In genomic region chr2:129584905-129585304, GRCm38 (mm10) we compare ENCODE assay signal across 34 mouse cellular contexts. TPM values are rescaled to one million over a fixed set of nuclear protein-coding genes. Genes with fewer than 3 reads are reported as not detected.
DNase-seq lines count a peak whose midpoint lies in the region; ATAC-seq lines count a peak whose summit lies in the region.
"Had no signal": no experiment of that assay in that cellular context is flagged by ENCODE, and none has a peak within 500 bp of the region (broad histone marks: within the 10 kb centered on the region; RNA-seq: fewer than 3 reads in every experiment).

No protein-coding gene starts in this region.

- H3K4me1 ChIP-seq in forebrain, embryonic 12.5 days: peaks cover 26% of the 10 kb centered on the region
- H3K4me1 ChIP-seq in forebrain, embryonic 10.5 days: peaks cover 37% of the 10 kb centered on the region
- peaks cover 29% of the 10 kb centered on the region for H3K4me1 ChIP-seq in neural tube, embryonic 13.5 days (replicated peaks)
- peaks cover 14% of the 10 kb centered on the region for H3K4me1 ChIP-seq in neural tube, embryonic 15.5 days
- peaks cover 12% of the 10 kb centered on the region; the same call in 1 of the 2 replicates for H3K4me1 ChIP-seq in forebrain, embryonic 15.5 days
- peaks cover 11% of the 10 kb centered on the region for H3K4me1 ChIP-seq in heart, embryonic 12.5 days (replicated peaks)

- intact Hi-C loops in heart, postnatal 10 days (cut with DNase I): no loop called here

- ATAC-seq in forebrain, embryonic 12.5 days (ENCODE audit: low FRiP score): peak; percentile 44; the same call in 1 of the 2 replicates
- no peak for ATAC-seq in neural tube, embryonic 13.5 days (ENCODE audit: low read depth)
- no peak for ATAC-seq in neural tube, embryonic 15.5 days (ENCODE audit: low FRiP score)
- ATAC-seq in forebrain, embryonic 15.5 days (replicated peaks): 0 out of 2 replicates have a peak, but pooled peaks have one; percentile 35
- no peak for ATAC-seq in heart, embryonic 12.5 days (ENCODE audit: insufficient number of reproducible peaks, low FRiP score)
- ATAC-seq: intestine, postnatal 0 days had no signal

- no peak overlapping the region for H3K9ac ChIP-seq in forebrain, embryonic 12.5 days
- H3K9ac ChIP-seq in neural tube, embryonic 13.5 days: no peak overlapping the region
- no peak overlapping the region for H3K9ac ChIP-seq in neural tube, embryonic 15.5 days (replicated peaks)
- H3K9ac ChIP-seq in forebrain, embryonic 15.5 days (replicated peaks): no peak overlapping the region
- H3K9ac ChIP-seq in heart, embryonic 12.5 days: no peak overlapping the region
- H3K9ac ChIP-seq: embryonic facial prominence, embryonic 13.5 days; heart, embryonic 13.5 days; hindbrain, embryonic 12.5 days; hindbrain, embryonic 15.5 days had no signal

- H3K4me3 ChIP-seq in forebrain, embryonic 12.5 days (replicated peaks): no peak overlapping the region
- no peak overlapping the region for H3K4me3 ChIP-seq in forebrain, embryonic 10.5 days
- no peak overlapping the region for H3K4me3 ChIP-seq in neural tube, embryonic 13.5 days
- no peak overlapping the region for H3K4me3 ChIP-seq in neural tube, embryonic 15.5 days (replicated peaks)
- H3K4me3 ChIP-seq in forebrain, embryonic 15.5 days: no peak overlapping the region
- H3K4me3 ChIP-seq in heart, embryonic 12.5 days: no peak overlapping the region
- H3K4me3 ChIP-seq: embryonic facial prominence, embryonic 10.5 days; embryonic facial prominence, embryonic 13.5 days; erythroblast, embryonic 14.5 days; gastrocnemius, adult 2 months; heart, embryonic 13.5 days; hindbrain, embryonic 12.5 days; hindbrain, embryonic 15.5 days had no signal

- H3K27ac ChIP-seq in forebrain, embryonic 12.5 days: peak overlapping the region; percentile 54; the same call in 1 of the 2 replicates
- no peak overlapping the region for H3K27ac ChIP-seq in forebrain, embryonic 10.5 days
- H3K27ac ChIP-seq in neural tube, embryonic 13.5 days (replicated peaks): 0 out of 2 replicates have a peak overlapping the region, but pooled peaks have one; percentile 9
- no peak overlapping the region for H3K27ac ChIP-seq in neural tube, embryonic 15.5 days (replicated peaks)
- 0 out of 2 replicates have a peak overlapping the region, but pooled peaks have one; percentile 0 for H3K27ac ChIP-seq in forebrain, embryonic 15.5 days (replicated peaks)
- no peak overlapping the region for H3K27ac ChIP-seq in heart, embryonic 12.5 days (ENCODE audit: poor library complexity, severe bottlenecking)
- H3K27ac ChIP-seq: embryonic facial prominence, embryonic 10.5 days; embryonic facial prominence, embryonic 13.5 days; gastrocnemius, adult 2 months; heart, embryonic 13.5 days; hindbrain, embryonic 12.5 days; hindbrain, embryonic 15.5 days had no signal

- no peaks in the 10 kb centered on the region for H3K9me3 ChIP-seq in forebrain, embryonic 12.5 days
- H3K9me3 ChIP-seq in forebrain, embryonic 10.5 days: no peaks in the 10 kb centered on the region
- no peaks in the 10 kb centered on the region for H3K9me3 ChIP-seq in neural tube, embryonic 13.5 days
- H3K9me3 ChIP-seq in neural tube, embryonic 15.5 days (replicated peaks): no peaks in the 10 kb centered on the region
- H3K9me3 ChIP-seq in forebrain, embryonic 15.5 days: no peaks in the 10 kb centered on the region
- H3K9me3 ChIP-seq in heart, embryonic 12.5 days (replicated peaks): no peaks in the 10 kb centered on the region
- H3K9me3 ChIP-seq: embryonic facial prominence, embryonic 10.5 days; embryonic facial prominence, embryonic 13.5 days; heart, embryonic 13.5 days; hindbrain, embryonic 12.5 days; hindbrain, embryonic 15.5 days had no signal

- DNase-seq in forebrain, embryonic 10.5 days (ENCODE audit: extremely low spot score, low spot score): no peak
- peak; percentile 28 for DNase-seq in R1 (ENCODE audit: low read depth, low spot score)
- no peak for DNase-seq in heart, postnatal 10 days
- DNase-seq: adrenal gland, postnatal 10 days; adrenal gland, postnatal 36 days; cerebellum, adult 11-12 months; cerebellum, adult 8-10 months; cerebellum, postnatal 10 days; cerebellum, postnatal 36 days; embryo, embryonic 11 days; gastrocnemius, adult 2 months; gastrocnemius, postnatal 14 days; heart, adult 18-20 months; kidney, adult 2 months had no signal

- no peak overlapping the region for H3K4me2 ChIP-seq in forebrain, embryonic 12.5 days
- no peak overlapping the region for H3K4me2 ChIP-seq in neural tube, embryonic 13.5 days
- H3K4me2 ChIP-seq in neural tube, embryonic 15.5 days: no peak overlapping the region
- no peak overlapping the region for H3K4me2 ChIP-seq in forebrain, embryonic 15.5 days (replicated peaks)
- H3K4me2 ChIP-seq in heart, embryonic 12.5 days: no peak overlapping the region
- H3K4me2 ChIP-seq: embryonic facial prominence, embryonic 13.5 days; heart, embryonic 13.5 days; hindbrain, embryonic 12.5 days; hindbrain, embryonic 15.5 days had no signal

- 11% methylated on average over 1 of the region's 1 CpGs for WGBS in forebrain, embryonic 12.5 days
- 11% methylated on average over 1 of the region's 1 CpGs for WGBS in forebrain, embryonic 10.5 days
- WGBS in neural tube, embryonic 13.5 days: 0% methylated on average over 1 of the region's 1 CpGs
- 11% methylated on average over 1 of the region's 1 CpGs for WGBS in neural tube, embryonic 15.5 days
- 0% methylated on average over 1 of the region's 1 CpGs for WGBS in forebrain, embryonic 15.5 days
- WGBS in heart, embryonic 12.5 days: 22% methylated on average over 1 of the region's 1 CpGs

- H3K27me3 ChIP-seq in forebrain, embryonic 12.5 days: no peaks in the 10 kb centered on the region
- H3K27me3 ChIP-seq in forebrain, embryonic 10.5 days (ENCODE audit: poor library complexity, severe bottlenecking): peaks cover 21% of the 10 kb centered on the region; the same call in 1 of the 2 replicates
- no peaks in the 10 kb centered on the region for H3K27me3 ChIP-seq in neural tube, embryonic 13.5 days
- H3K27me3 ChIP-seq in neural tube, embryonic 15.5 days (replicated peaks): no peaks in the 10 kb centered on the region
- no peaks in the 10 kb centered on the region for H3K27me3 ChIP-seq in forebrain, embryonic 15.5 days
- H3K27me3 ChIP-seq in heart, embryonic 12.5 days (replicated peaks): no peaks in the 10 kb centered on the region
- H3K27me3 ChIP-seq: embryonic facial prominence, embryonic 13.5 days; heart, embryonic 13.5 days; hindbrain, embryonic 15.5 days had no signal

- H3K36me3 ChIP-seq in forebrain, embryonic 12.5 days (replicated peaks): no peaks in the 10 kb centered on the region
- H3K36me3 ChIP-seq in forebrain, embryonic 10.5 days (replicated peaks): no peaks in the 10 kb centered on the region
- H3K36me3 ChIP-seq in neural tube, embryonic 13.5 days: no peaks in the 10 kb centered on the region
- H3K36me3 ChIP-seq in neural tube, embryonic 15.5 days: no peaks in the 10 kb centered on the region
- no peaks in the 10 kb centered on the region for H3K36me3 ChIP-seq in forebrain, embryonic 15.5 days
- no peaks in the 10 kb centered on the region for H3K36me3 ChIP-seq in heart, embryonic 12.5 days
- H3K36me3 ChIP-seq: embryonic facial prominence, embryonic 10.5 days; embryonic facial prominence, embryonic 13.5 days; heart, embryonic 13.5 days; hindbrain, embryonic 12.5 days; hindbrain, embryonic 15.5 days had no signal

RNA-seq across cellular contexts. Expression of gene Sirpa, which starts 7.7 kb away (rescaled TPM):
- 18.2 and 20.0 TPM in 2 replicates for polyA plus RNA-seq in forebrain, embryonic 12.5 days (2016; fragmentation: Nextera tagmentation; extraction: Ambion mirVana)
- polyA plus RNA-seq in forebrain, embryonic 10.5 days (2016; fragmentation: Nextera tagmentation; extraction: Ambion mirVana): 15.6 and 16.0 TPM in 2 replicates
- polyA plus RNA-seq in neural tube, embryonic 13.5 days (2015; fragmentation: Nextera tagmentation; extraction: Ambion mirVana): 24.4 and 24.9 TPM in 2 replicates
- polyA plus RNA-seq in neural tube, embryonic 15.5 days (2015; fragmentation: Nextera tagmentation; extraction: Ambion mirVana): 31.4 and 36.4 TPM in 2 replicates
- polyA plus RNA-seq in forebrain, embryonic 15.5 days (2015; fragmentation: Nextera tagmentation; extraction: Ambion mirVana): 26.7 and 28.5 TPM in 2 replicates
- 10 to 100 TPM; 22.9 to 28.6 TPM for total RNA-seq in heart, postnatal 10 days (2021)
- polyA plus RNA-seq in heart, embryonic 12.5 days (2016; fragmentation: Nextera tagmentation; extraction: Ambion mirVana): 14.4 and 18.6 TPM in 2 replicates
- total RNA-seq: MEL had no signal

RNA-seq across cellular contexts. Expression of gene F830045P16Rik, which starts 48.5 kb away (rescaled TPM):
- not detected in 2 replicates for polyA plus RNA-seq in forebrain, embryonic 12.5 days (2016; fragmentation: Nextera tagmentation; extraction: Ambion mirVana)
- not detected in 2 replicates for polyA plus RNA-seq in forebrain, embryonic 10.5 days (2016; fragmentation: Nextera tagmentation; extraction: Ambion mirVana)
- not detected in 2 replicates for polyA plus RNA-seq in neural tube, embryonic 13.5 days (2015; fragmentation: Nextera tagmentation; extraction: Ambion mirVana)
- polyA plus RNA-seq in neural tube, embryonic 15.5 days (2015; fragmentation: Nextera tagmentation; extraction: Ambion mirVana): 0.09 TPM in 1 of 2 replicates, not detected in the other
- polyA plus RNA-seq in forebrain, embryonic 15.5 days (2015; fragmentation: Nextera tagmentation; extraction: Ambion mirVana): not detected in 2 replicates
- total RNA-seq in heart, postnatal 10 days (2021): not detected
- not detected in 2 replicates for polyA plus RNA-seq in heart, embryonic 12.5 days (2016; fragmentation: Nextera tagmentation; extraction: Ambion mirVana)
- total RNA-seq: adrenal gland, adult 18-20 months; adrenal gland, postnatal 10 days; adrenal gland, postnatal 36 days; gastrocnemius, adult 2 months; gastrocnemius, postnatal 14 days; heart, adult 18-20 months; heart, postnatal 25 days; hematopoietic stem cell, adult 5-6 weeks; MEL had no signal
- polyA plus RNA-seq: cortical plate, adult 2 months; embryonic facial prominence, embryonic 10.5 days; embryonic facial prominence, embryonic 13.5 days; erythroblast, embryonic 14.5 days; gonadal fat pad, adult 2 months; heart, embryonic 13.5 days; heart, embryonic 16.5 days; hindbrain, embryonic 15.5 days; intestine, embryonic 14.5 days; intestine, postnatal 0 days; kidney, adult 2 months had no signal

Comparison
In these comparisons a context has a peak if more than half of its experiments do, and no peak if none do; other contexts are left out.
1. H3K27ac ChIP-seq: peak in forebrain, embryonic 12.5 days (single experiment), neural tube, embryonic 13.5 days (single experiment) and forebrain, embryonic 15.5 days (single experiment); none in forebrain, embryonic 10.5 days (single experiment), neural tube, embryonic 15.5 days (single experiment) and heart, embryonic 12.5 days (single experiment).
2. ATAC-seq: peak in forebrain, embryonic 12.5 days (single experiment) and forebrain, embryonic 15.5 days (single experiment); none in neural tube, embryonic 13.5 days (single experiment), neural tube, embryonic 15.5 days (single experiment) and heart, embryonic 12.5 days (single experiment).